Mouse (Mus musculus) C2C12 (cell line): ENCODE data around the gene Tbc1d19. TPM values are rescaled to one million over a fixed set of nuclear protein-coding genes. Genes with fewer than 3 reads are reported as not detected.

ENCODE experiments used
- H3K27me3 ChIP-seq: one replicate; pipeline ENCODE4 v1.6.1; 2011; ENCODE audit not compliant: control insufficient read depth, insufficient read depth, insufficient read length
- H3K36me3 ChIP-seq: one replicate; pipeline ENCODE4 v1.6.1; 2011; ENCODE audit not compliant: control insufficient read depth, insufficient read depth
- H3K4me3 ChIP-seq: one replicate; pipeline ENCODE4 v1.5.1; 2011; ENCODE audit warnings: mild to moderate bottlenecking, control low read depth; ENCODE audit not compliant: poor library complexity, insufficient read depth, severe bottlenecking
- H3K79me2 ChIP-seq: one replicate; pipeline ENCODE4 v1.6.1; 2011; ENCODE audit not compliant: control insufficient read depth, insufficient read depth
- H3K79me3 ChIP-seq: one replicate; pipeline ENCODE4 v1.6.1; 2011; ENCODE audit warnings: low read depth, control low read depth
- H3ac ChIP-seq: one replicate; pipeline ENCODE3; 2011; ENCODE audit warnings: low read depth; ENCODE audit not compliant: control insufficient read depth, insufficient read length
- CEBPB ChIP-seq: IDR thresholded peaks from one replicate; pipeline ENCODE4 v1.6.1; 2011; ENCODE audit warnings: low read depth, mild to moderate bottlenecking, control low read depth, moderate library complexity
- CTCF ChIP-seq: IDR thresholded peaks from one replicate; pipeline ENCODE4 v1.5.1; 2011; ENCODE audit not compliant: control insufficient read depth, insufficient read depth, insufficient read length
- FOSL1 ChIP-seq: IDR thresholded peaks from one replicate; pipeline ENCODE4 v1.8.0; 2011; ENCODE audit warnings: mild to moderate bottlenecking, low read length; ENCODE audit not compliant: poor library complexity, insufficient read depth, severe bottlenecking
- MAX ChIP-seq: IDR thresholded peaks from one replicate; pipeline ENCODE4 v1.6.1; 2011; ENCODE audit warnings: mild to moderate bottlenecking, control low read depth
- MYOD1 ChIP-seq: IDR thresholded peaks from one replicate; pipeline ENCODE4 v1.6.1; 2011; ENCODE audit warnings: low read depth; ENCODE audit not compliant: control insufficient read depth, insufficient read length
- MYOG ChIP-seq: IDR thresholded peaks from one replicate; pipeline ENCODE4 v1.6.1; 2011; ENCODE audit not compliant: control insufficient read depth, insufficient read length; ENCODE audit errors: extremely low read depth
- USF1 ChIP-seq: IDR thresholded peaks from one replicate; pipeline ENCODE4 v1.6.1; 2011; ENCODE audit warnings: low read depth, mild to moderate bottlenecking, control low read depth, moderate library complexity
- polyA plus RNA-seq: library from polyadenylated mRNA; unstranded; fragments of >200 nt; fragmentation: generic; extraction: Trizol; gene quantifications from one replicate; pipeline ENCODE4 v1.2.1, GENCODE M21; 2012; ENCODE audit warnings: missing spikeins

The Tbc1d19 gene
- polyA plus RNA-seq, 1 experiment: 10.4 TPM

- Histone ChIP-seq H3K4me3 (no peak overlapping the region), H3K79me3 (no peaks in the 10 kb centered on the region), H3K36me3 (peaks cover 17% of the 10 kb centered on the region), H3ac (no peak overlapping the region), H3K27me3 (no peaks in the 10 kb centered on the region), H3K79me2 (no peaks in the 10 kb centered on the region)
- TF ChIP-seq USF1: no peak
- TF ChIP-seq CTCF: no peak
- no peak for TF ChIP-seq FOSL1
- TF ChIP-seq MAX: no peak
- TF ChIP-seq CEBPB: no peak
- no peak for TF ChIP-seq MYOD1
- no peak for TF ChIP-seq MYOG
These were observed 45.2 kb downstream of the Tbc1d19 start for GRCm38 (mm10) chr5:53854561-53854960.

GRCm38 (mm10) chr5:53856011-53856410 lies 46.6 kb downstream of the Tbc1d19 start:
- Histone ChIP-seq H3K4me3 (no peak overlapping the region), H3K36me3 (peaks cover 6% of the 10 kb centered on the region), H3K79me2 (no peaks in the 10 kb centered on the region), H3K27me3 (no peaks in the 10 kb centered on the region), H3K79me3 (no peaks in the 10 kb centered on the region), H3ac (no peak overlapping the region)
- TF ChIP-seq CTCF: no peak

GRCm38 (mm10) chr5:53865146-53865545 lies 55.7 kb downstream of the Tbc1d19 start:
- Histone ChIP-seq H3K4me3 (no peak overlapping the region), H3K36me3 (no peaks in the 10 kb centered on the region), H3K79me3 (no peaks in the 10 kb centered on the region), H3K27me3 (no peaks in the 10 kb centered on the region), H3ac (no peak overlapping the region), H3K79me2 (no peaks in the 10 kb centered on the region)
- TF ChIP-seq USF1 (no peak), CEBPB (no peak), MYOG (no peak), CTCF (no peak)

GRCm38 (mm10) chr5:53865991-53866390 lies 56.6 kb downstream of the Tbc1d19 start:
- H3K4me3 ChIP-seq: no peak overlapping the region

GRCm38 (mm10) chr5:53871665-53872312 lies 62.4 kb downstream of the Tbc1d19 start:
- Histone ChIP-seq H3K4me3 (no peak overlapping the region), H3ac (no peak overlapping the region), H3K79me2 (no peaks in the 10 kb centered on the region), H3K27me3 (no peaks in the 10 kb centered on the region), H3K36me3 (peaks cover 10% of the 10 kb centered on the region), H3K79me3 (no peaks in the 10 kb centered on the region)
- no peak for TF ChIP-seq MYOD1
- TF ChIP-seq CTCF: peak; percentile 52
- TF ChIP-seq CEBPB: no peak
- TF ChIP-seq MYOG: no peak

More at GRCm38 (mm10) chr5:53865991-53866390, 56.6 kb downstream of the Tbc1d19 start:
- no peaks in the 10 kb centered on the region for H3K79me2 ChIP-seq
- H3K79me3 ChIP-seq: no peaks in the 10 kb centered on the region
- no peaks in the 10 kb centered on the region for H3K27me3 ChIP-seq
- no peaks in the 10 kb centered on the region for H3K36me3 ChIP-seq
- TF ChIP-seq CEBPB: no peak
- TF ChIP-seq MYOD1: no peak
- TF ChIP-seq USF1: no peak
- TF ChIP-seq CTCF: no peak
- no peak for TF ChIP-seq FOSL1
- TF ChIP-seq MYOG: no peak
- TF ChIP-seq MAX: no peak
- H3ac ChIP-seq: no peak overlapping the region

GRCm38 (mm10) chr5:53874966-53875365 lies 65.6 kb downstream of the Tbc1d19 start:
- Histone ChIP-seq H3K79me3 (no peaks in the 10 kb centered on the region), H3K79me2 (no peaks in the 10 kb centered on the region), H3ac (no peak overlapping the region), H3K36me3 (peaks cover 10% of the 10 kb centered on the region), H3K27me3 (no peaks in the 10 kb centered on the region), H3K4me3 (no peak overlapping the region)
- TF ChIP-seq USF1 (no peak), CEBPB (no peak), MAX (no peak), MYOG (no peak), CTCF (no peak), FOSL1 (no peak), MYOD1 (no peak)
